In the genomic region with DNA sequence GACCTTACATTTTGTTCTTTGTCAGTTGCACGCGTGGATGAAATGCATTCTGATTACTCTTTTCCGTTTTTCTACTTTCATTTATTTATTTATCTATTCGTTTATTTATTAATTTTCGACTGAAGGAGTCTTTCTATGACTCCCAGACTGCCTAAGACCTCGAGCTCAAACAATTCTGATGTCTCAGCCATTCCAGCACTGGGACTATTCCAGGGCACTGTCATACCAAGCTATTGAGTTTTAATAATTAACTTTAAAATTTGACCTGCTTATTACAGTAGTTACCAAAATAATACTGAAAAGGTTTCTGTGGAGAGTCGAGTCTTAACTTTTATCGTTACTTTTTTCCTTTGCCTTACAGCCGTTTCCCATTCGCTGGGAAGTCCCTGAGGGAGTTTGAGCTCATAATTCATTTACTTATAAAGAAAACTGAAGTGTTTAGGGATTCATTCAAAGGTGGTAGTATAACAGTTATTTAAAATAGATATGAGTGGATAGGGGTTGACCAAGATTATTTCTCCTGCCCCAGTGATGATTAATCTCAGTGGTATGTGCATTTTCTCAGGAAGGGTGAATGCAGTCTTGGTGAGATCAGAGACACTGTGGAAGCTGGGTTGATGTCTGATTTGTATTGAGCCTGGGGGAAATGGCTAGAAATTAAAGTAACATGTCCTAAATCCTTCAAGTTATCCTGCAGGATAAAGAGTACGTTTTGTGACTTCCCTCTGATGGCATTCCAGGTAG, we compare ENCODE assay signal across 8 mouse cellular contexts. TPM values are rescaled to one million over a fixed set of nuclear protein-coding genes. Genes with fewer than 3 reads are reported as not detected.
A peak's percentile ranks its signal among the peaks of the same experiment; 100 is the strongest.
DNase-seq lines count a peak whose midpoint lies in the region; ATAC-seq and TF ChIP-seq lines count a peak whose summit lies in the region.

No protein-coding gene starts in this region.

- no peak for DNase-seq in heart, adult 8-10 months (ENCODE audit: low spot score)
- DNase-seq in intestine, embryonic 14.5 days (ENCODE audit: low spot score) = no peak
- DNase-seq in midbrain, embryonic 10.5 days (ENCODE audit: low spot score) = no peak
- no peak for DNase-seq in urinary bladder, postnatal 4 days (ENCODE audit: low spot score in 2 of 2)
- no peak for DNase-seq in testis, postnatal 10 days (ENCODE audit: low spot score)

- peaks cover 18% of the 10 kb centered on the region for H3K4me1 ChIP-seq in heart, embryonic 11.5 days (ENCODE audit: control insufficient read depth, insufficient read depth, low read length)
- H3K4me1 ChIP-seq in bone marrow, adult 2 months (ENCODE audit: control insufficient read depth, insufficient read depth, low read length) = no peaks in the 10 kb centered on the region
- peaks cover 19% of the 10 kb centered on the region for H3K4me1 ChIP-seq in intestine, embryonic 14.5 days (replicated peaks; ENCODE audit: control insufficient read depth, insufficient read depth, low read length)
- peaks cover 13% of the 10 kb centered on the region for H3K4me1 ChIP-seq in midbrain, embryonic 10.5 days

- ATAC-seq in heart, embryonic 11.5 days (replicated peaks; ENCODE audit: insufficient number of reproducible peaks, low FRiP score, low TSS enrichment) = no peak
- ATAC-seq in intestine, embryonic 14.5 days (replicated peaks; ENCODE audit: low FRiP score, low TSS enrichment, low read depth) = no peak
- no peak for ATAC-seq in CD4-positive, CD25-positive, alpha-beta regulatory T cell, adult 4 months

- WGBS in heart, embryonic 11.5 days (ENCODE audit: insufficient replicate concordance) = 34% methylated on average over 11 of the region's 11 CpGs
- 21% methylated on average over 11 of the region's 11 CpGs for WGBS in bone marrow, adult 2 months
- 26% methylated on average over 11 of the region's 11 CpGs for WGBS in intestine, embryonic 14.5 days
- WGBS in midbrain, embryonic 10.5 days = 61% methylated on average over 11 of the region's 11 CpGs

- peak overlapping the region; percentile 85 for H3K4me2 ChIP-seq in heart, embryonic 11.5 days
- peak overlapping the region; percentile 61 for H3K4me2 ChIP-seq in intestine, embryonic 14.5 days (ENCODE audit: low read length)

- no peak for TF ChIP-seq POLR2A in bone marrow, adult 2 months (IDR thresholded peaks at IDR 0.05; ENCODE audit: borderline replicate concordance, control insufficient read depth, low read depth, low read length)

- no peaks in the 10 kb centered on the region for H3K9me3 ChIP-seq in heart, embryonic 11.5 days (replicated peaks; ENCODE audit: control insufficient read depth, low read length)
- no peaks in the 10 kb centered on the region for H3K9me3 ChIP-seq in intestine, embryonic 14.5 days (ENCODE audit: control insufficient read depth, low read length)
- H3K9me3 ChIP-seq in midbrain, embryonic 10.5 days (replicated peaks) = no peaks in the 10 kb centered on the region

- H3K27ac ChIP-seq in heart, embryonic 11.5 days (ENCODE audit: low read depth, low read length) = peak overlapping the region; percentile 54
- H3K27ac ChIP-seq in bone marrow, adult 2 months (ENCODE audit: control insufficient read depth, insufficient read depth, low read depth, low read length, poor library complexity) = no peak overlapping the region
- H3K27ac ChIP-seq in intestine, embryonic 14.5 days (ENCODE audit: low read depth) = no peak overlapping the region
- no peak overlapping the region for H3K27ac ChIP-seq in midbrain, embryonic 10.5 days (replicated peaks)

- no peaks in the 10 kb centered on the region for H3K27me3 ChIP-seq in heart, embryonic 11.5 days (ENCODE audit: control insufficient read depth, insufficient read depth, low read length)
- H3K27me3 ChIP-seq in intestine, embryonic 14.5 days (replicated peaks; ENCODE audit: control insufficient read depth, insufficient read depth, low read length) = no peaks in the 10 kb centered on the region
- no peaks in the 10 kb centered on the region for H3K27me3 ChIP-seq in midbrain, embryonic 10.5 days (ENCODE audit: low read depth, poor library complexity, severe bottlenecking)

- peak overlapping the region; percentile 91; the same call in 1 of the 2 replicates for H3K9ac ChIP-seq in heart, embryonic 11.5 days (ENCODE audit: low read depth, low read length)
- H3K9ac ChIP-seq in intestine, embryonic 14.5 days (ENCODE audit: low read length) = no peak overlapping the region

- TF ChIP-seq CTCF in bone marrow, adult 2 months (IDR thresholded peaks at IDR 0.05; ENCODE audit: control insufficient read depth, insufficient read depth, low read length) = no peak

- H3K4me3 ChIP-seq in heart, embryonic 11.5 days (ENCODE audit: low read depth, low read length) = peak overlapping the region; percentile 73
- peak overlapping the region; percentile 42 for H3K4me3 ChIP-seq in bone marrow, adult 2 months (replicated peaks; ENCODE audit: control insufficient read depth, low read depth, low read length)
- H3K4me3 ChIP-seq in intestine, embryonic 14.5 days (ENCODE audit: low read depth, low read length) = peak overlapping the region; percentile 63
- H3K4me3 ChIP-seq in midbrain, embryonic 10.5 days = peak overlapping the region; percentile 75

- no peaks in the 10 kb centered on the region for H3K36me3 ChIP-seq in heart, embryonic 11.5 days (ENCODE audit: control insufficient read depth, insufficient read depth, low read length)
- no peaks in the 10 kb centered on the region for H3K36me3 ChIP-seq in intestine, embryonic 14.5 days (ENCODE audit: control insufficient read depth, insufficient read depth, low read length)
- no peaks in the 10 kb centered on the region for H3K36me3 ChIP-seq in midbrain, embryonic 10.5 days

RNA-seq across cellular contexts. Expression of a gene that starts 56.9 kb away (rescaled TPM):
- polyA plus RNA-seq in heart, embryonic 11.5 days (2014; fragmentation: Nextera tagmentation; extraction: Ambion mirVana) = 67.8 and 80.9 TPM in 2 replicates
- total RNA-seq in heart, adult 8-10 months (2022) = 10 to 100 TPM; 25.2 to 38.5 (median 34.8) TPM
- polyA plus RNA-seq in bone marrow, adult 2 months (2011; ENCODE audit: insufficient read depth, insufficient read length, low replicate concordance, missing spikeins) = 80.2 and 107 TPM in 2 replicates
- 69.6 and 74.1 TPM in 2 replicates for polyA plus RNA-seq in intestine, embryonic 14.5 days (2014; fragmentation: Nextera tagmentation; extraction: Ambion mirVana)
- polyA plus RNA-seq in midbrain, embryonic 10.5 days (2016; fragmentation: Nextera tagmentation; extraction: Ambion mirVana) = 52.1 and 54.0 TPM in 2 replicates
- 10 to 100 TPM; 16.9 to 26.3 TPM for polyA plus RNA-seq in CD4-positive, CD25-positive, alpha-beta regulatory T cell, adult 4 months (2017; shearing (Covaris generic))
